Comparison of ENCODE assay signal across 25 mouse cellular contexts in genomic region chr4:35917453-35917852, GRCm38 (mm10).
DNase-seq lines count a peak whose midpoint lies in the region; ATAC-seq and TF ChIP-seq lines count a peak whose summit lies in the region.
"Had no signal": no experiment of that assay in that cellular context is flagged by ENCODE, and none has a peak within 500 bp of the region (broad histone marks: within the 10 kb centered on the region; RNA-seq: fewer than 3 reads in every experiment).

No protein-coding gene starts in this region.

- 44% methylated on average over 3 of the region's 3 CpGs for WGBS in lung, embryonic 14.5 days
- 27% methylated on average over 3 of the region's 3 CpGs for WGBS in stomach, embryonic 14.5 days
- WGBS in stomach, postnatal 0 days, result 22% methylated on average over 3 of the region's 3 CpGs
- WGBS in intestine, embryonic 16.5 days, result 58% methylated on average over 3 of the region's 3 CpGs
- 41% methylated on average over 3 of the region's 3 CpGs for WGBS in stomach, embryonic 15.5 days

- DNase-seq in lung, embryonic 14.5 days, result peak; percentile 12
- DNase-seq in lung, postnatal 25 days (ENCODE audit: low spot score), result no peak
- no peak for DNase-seq in stomach, postnatal 0 days (ENCODE audit: low spot score)
- no peak for DNase-seq in adrenal gland, adult 8-10 months
- no peak for DNase-seq in T-cell, adult 2 months (ENCODE audit: low spot score)
- DNase-seq: adrenal gland, adult 2 months; adrenal gland, postnatal 14 days; adrenal gland, postnatal 36 days; cerebellum, adult 11-12 months; cerebellum, adult 2 months; cerebellum, adult 9-10 months; cerebellum, postnatal 10 days; cerebellum, postnatal 25 days; embryo, embryonic 11 days had no signal

- no peaks in the 10 kb centered on the region for H3K27me3 ChIP-seq in lung, embryonic 14.5 days (ENCODE audit: insufficient read depth, low read length)
- no peaks in the 10 kb centered on the region for H3K27me3 ChIP-seq in stomach, embryonic 14.5 days (ENCODE audit: control insufficient read depth, insufficient read depth, low read length)
- H3K27me3 ChIP-seq in stomach, postnatal 0 days (ENCODE audit: control insufficient read depth, insufficient read depth, low read length), result no peaks in the 10 kb centered on the region
- H3K27me3 ChIP-seq in intestine, embryonic 16.5 days (replicated peaks; ENCODE audit: control insufficient read depth, insufficient read depth, low read length), result no peaks in the 10 kb centered on the region
- no peaks in the 10 kb centered on the region for H3K27me3 ChIP-seq in stomach, embryonic 15.5 days (replicated peaks)
- H3K27me3 ChIP-seq: embryonic facial prominence, embryonic 12.5 days; embryonic facial prominence, embryonic 15.5 days; forebrain, embryonic 12.5 days had no signal

- H3K9me3 ChIP-seq in lung, embryonic 14.5 days (ENCODE audit: low read depth, low read length), result no peaks in the 10 kb centered on the region
- H3K9me3 ChIP-seq in stomach, embryonic 14.5 days (ENCODE audit: control insufficient read depth, low read depth, low read length), result no peaks in the 10 kb centered on the region
- H3K9me3 ChIP-seq in stomach, postnatal 0 days (ENCODE audit: control insufficient read depth, low read length), result no peaks in the 10 kb centered on the region
- no peaks in the 10 kb centered on the region for H3K9me3 ChIP-seq in intestine, embryonic 16.5 days (ENCODE audit: control insufficient read depth, low read length)
- no peaks in the 10 kb centered on the region for H3K9me3 ChIP-seq in stomach, embryonic 15.5 days
- H3K9me3 ChIP-seq: embryonic facial prominence, embryonic 12.5 days; embryonic facial prominence, embryonic 15.5 days; forebrain, embryonic 10.5 days; forebrain, embryonic 12.5 days had no signal

- H3K4me1 ChIP-seq in lung, embryonic 14.5 days (ENCODE audit: insufficient read depth), result no peaks in the 10 kb centered on the region
- no peaks in the 10 kb centered on the region for H3K4me1 ChIP-seq in stomach, embryonic 14.5 days (ENCODE audit: control insufficient read depth, insufficient read depth, low read length)
- H3K4me1 ChIP-seq in stomach, postnatal 0 days (replicated peaks; ENCODE audit: control insufficient read depth, insufficient read depth), result no peaks in the 10 kb centered on the region
- H3K4me1 ChIP-seq in intestine, embryonic 16.5 days (ENCODE audit: control insufficient read depth, insufficient read depth, low read length), result no peaks in the 10 kb centered on the region
- no peaks in the 10 kb centered on the region for H3K4me1 ChIP-seq in stomach, embryonic 15.5 days
- H3K4me1 ChIP-seq: embryonic facial prominence, embryonic 12.5 days; embryonic facial prominence, embryonic 15.5 days; forebrain, embryonic 10.5 days; forebrain, embryonic 12.5 days had no signal

- ATAC-seq in lung, embryonic 14.5 days (ENCODE audit: insufficient read depth), result peak; percentile 62
- peak; percentile 69; the same call in 1 of the 2 replicates for ATAC-seq in stomach, embryonic 14.5 days (ENCODE audit: insufficient number of reproducible peaks, insufficient read depth, low FRiP score, low read depth)
- ATAC-seq in stomach, postnatal 0 days (ENCODE audit: low FRiP score, low TSS enrichment), result no peak
- ATAC-seq in intestine, embryonic 16.5 days, result peak; percentile 48
- ATAC-seq in stomach, embryonic 15.5 days (ENCODE audit: insufficient read depth, low FRiP score, low read depth), result peak; percentile 63; the same call in 1 of the 2 replicates
- ATAC-seq: activated CD4-positive, CD25-positive, alpha-beta regulatory T cell, adult 4 months; forebrain, embryonic 14.5 days; forebrain, embryonic 16.5 days had no signal

- no peaks in the 10 kb centered on the region for H3K36me3 ChIP-seq in lung, embryonic 14.5 days (ENCODE audit: insufficient read depth)
- H3K36me3 ChIP-seq in stomach, embryonic 14.5 days (ENCODE audit: control insufficient read depth, insufficient read depth, low read length), result no peaks in the 10 kb centered on the region
- H3K36me3 ChIP-seq in stomach, postnatal 0 days (ENCODE audit: control insufficient read depth, insufficient read depth, low read length), result no peaks in the 10 kb centered on the region
- no peaks in the 10 kb centered on the region for H3K36me3 ChIP-seq in intestine, embryonic 16.5 days (ENCODE audit: control insufficient read depth, insufficient read depth, low read length)
- H3K36me3 ChIP-seq in stomach, embryonic 15.5 days, result no peaks in the 10 kb centered on the region
- H3K36me3 ChIP-seq: embryonic facial prominence, embryonic 12.5 days; embryonic facial prominence, embryonic 15.5 days; forebrain, embryonic 10.5 days; forebrain, embryonic 12.5 days had no signal

- H3K27ac ChIP-seq in lung, embryonic 14.5 days (ENCODE audit: low read depth), result no peak overlapping the region
- no peak overlapping the region for H3K27ac ChIP-seq in stomach, embryonic 14.5 days (ENCODE audit: low read length)
- H3K27ac ChIP-seq in stomach, postnatal 0 days (replicated peaks), result no peak overlapping the region
- no peak overlapping the region for H3K27ac ChIP-seq in intestine, embryonic 16.5 days (ENCODE audit: low read length)
- H3K27ac ChIP-seq in stomach, embryonic 15.5 days, result no peak overlapping the region
- H3K27ac ChIP-seq: embryonic facial prominence, embryonic 12.5 days; embryonic facial prominence, embryonic 15.5 days; forebrain, embryonic 10.5 days; forebrain, embryonic 12.5 days had no signal

- H3K4me3 ChIP-seq in lung, embryonic 14.5 days (ENCODE audit: low read depth, low read length), result no peak overlapping the region
- no peak overlapping the region for H3K4me3 ChIP-seq in stomach, embryonic 14.5 days (ENCODE audit: low read depth, low read length)
- no peak overlapping the region for H3K4me3 ChIP-seq in stomach, postnatal 0 days (ENCODE audit: low read depth, low read length)
- H3K4me3 ChIP-seq in intestine, embryonic 16.5 days (ENCODE audit: low read length), result no peak overlapping the region
- no peak overlapping the region for H3K4me3 ChIP-seq in stomach, embryonic 15.5 days (replicated peaks)
- H3K4me3 ChIP-seq: embryonic facial prominence, embryonic 12.5 days; embryonic facial prominence, embryonic 15.5 days; erythroblast, embryonic 14.5 days; forebrain, embryonic 10.5 days; forebrain, embryonic 12.5 days had no signal

- no peak overlapping the region for H3K4me2 ChIP-seq in lung, embryonic 14.5 days
- H3K4me2 ChIP-seq in stomach, embryonic 14.5 days (replicated peaks; ENCODE audit: low read depth, low read length), result no peak overlapping the region
- H3K4me2 ChIP-seq in stomach, postnatal 0 days (replicated peaks; ENCODE audit: low read depth), result no peak overlapping the region
- no peak overlapping the region for H3K4me2 ChIP-seq in intestine, embryonic 16.5 days (ENCODE audit: low read depth, low read length)
- no peak overlapping the region for H3K4me2 ChIP-seq in stomach, embryonic 15.5 days
- H3K4me2 ChIP-seq: embryonic facial prominence, embryonic 12.5 days; embryonic facial prominence, embryonic 15.5 days; forebrain, embryonic 12.5 days had no signal

- TF ChIP-seq CTCF in lung, embryonic 14.5 days (IDR thresholded peaks at IDR 0.05; ENCODE audit: low read depth), result no peak
- no peak for TF ChIP-seq CTCF in stomach, postnatal 0 days (IDR thresholded peaks at IDR 0.05; ENCODE audit: low read depth)

- no peak overlapping the region for H3K9ac ChIP-seq in lung, embryonic 14.5 days
- H3K9ac ChIP-seq in stomach, embryonic 14.5 days (replicated peaks; ENCODE audit: low read depth, low read length), result no peak overlapping the region
- H3K9ac ChIP-seq in stomach, postnatal 0 days (ENCODE audit: low read length), result no peak overlapping the region
- H3K9ac ChIP-seq in intestine, embryonic 16.5 days (ENCODE audit: low read depth, low read length), result no peak overlapping the region
- no peak overlapping the region for H3K9ac ChIP-seq in stomach, embryonic 15.5 days
- H3K9ac ChIP-seq: embryonic facial prominence, embryonic 12.5 days; embryonic facial prominence, embryonic 15.5 days; forebrain, embryonic 12.5 days had no signal

- TF ChIP-seq EP300 in stomach, postnatal 0 days (optimal IDR thresholded peaks at IDR 0.05), result no peak
